Mouse (Mus musculus) fibroblast of lung, adult 2 months (primary cell): ENCODE measurements around the gene Por.

Source experiments
- DNase-seq: peaks from one replicate; pipeline ENCODE4 v3.0.0-alpha.2; 2011; ENCODE audit warnings: low read depth

The Por gene

DNA sequence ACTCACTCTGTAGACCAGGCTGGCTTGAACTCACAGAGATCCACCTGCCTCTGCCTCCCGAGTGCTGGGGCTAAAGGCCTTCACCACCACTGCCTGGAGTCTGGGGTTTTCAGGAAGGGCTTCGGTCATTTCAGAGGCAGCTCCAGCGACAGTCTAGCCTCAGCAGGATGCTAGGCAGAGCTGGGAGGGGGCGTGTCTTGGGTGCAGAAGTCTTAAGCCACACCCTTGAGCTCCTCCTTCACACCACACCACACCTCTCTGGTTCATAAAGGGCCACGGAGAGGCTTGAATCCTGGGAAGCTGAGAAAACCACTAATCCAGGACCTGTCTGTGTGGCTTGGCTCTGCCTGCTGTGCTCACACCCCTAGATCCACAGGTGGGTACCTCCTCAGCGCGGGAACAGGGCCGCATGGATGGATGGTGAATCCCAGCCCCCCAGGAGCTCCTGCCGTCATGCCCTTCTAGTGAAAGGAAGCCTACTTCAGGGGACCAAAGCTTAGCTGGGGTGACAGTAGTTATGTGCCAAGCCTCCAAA, at the start of gene Por:
Gene Por, plus strand, starts transcription at position 293 of the 535 bp plus-strand sequence.
- no peak for DNase-seq

DNA sequence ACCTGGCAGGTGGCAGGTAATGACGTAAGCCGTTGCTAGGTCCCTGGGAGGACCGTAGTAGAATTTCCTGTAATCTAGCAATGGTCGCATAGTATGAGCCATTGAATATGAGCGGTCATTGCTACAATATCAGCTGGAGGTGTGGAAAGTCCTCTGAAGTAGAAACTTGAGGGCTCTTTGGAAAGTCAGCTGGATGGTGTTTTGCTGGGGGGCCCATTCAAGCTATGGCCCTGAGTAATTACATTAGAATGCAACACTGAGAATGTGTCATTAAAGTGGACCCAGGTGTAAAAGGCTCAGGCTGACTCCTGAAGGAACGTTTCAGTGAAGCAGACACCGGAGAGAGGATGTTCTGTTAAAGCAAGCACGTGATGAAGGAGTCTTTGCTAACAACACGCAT, 49.3 kb upstream of the Por start:
- DNase-seq = no peak

DNA sequence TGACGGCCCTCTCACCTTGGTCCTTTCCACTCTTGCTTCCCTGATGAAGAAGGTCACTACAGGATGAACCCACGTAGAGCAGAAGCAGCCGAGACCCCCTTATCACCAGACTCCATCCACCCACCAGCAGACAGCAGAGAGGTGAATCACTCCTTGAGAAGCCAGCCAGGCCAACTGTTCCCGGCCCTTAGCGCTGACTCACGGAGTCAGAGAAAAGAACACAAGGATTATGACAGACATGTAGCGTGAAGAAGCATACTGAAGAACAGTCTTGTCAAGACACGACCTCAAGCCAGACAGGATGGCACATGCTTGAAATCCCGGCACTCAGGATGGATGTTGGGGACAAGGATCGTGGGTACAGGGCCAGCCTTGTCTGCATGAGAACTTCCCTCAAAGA, 48.1 kb upstream of the Por start:
- peak; percentile 61 for DNase-seq

DNA sequence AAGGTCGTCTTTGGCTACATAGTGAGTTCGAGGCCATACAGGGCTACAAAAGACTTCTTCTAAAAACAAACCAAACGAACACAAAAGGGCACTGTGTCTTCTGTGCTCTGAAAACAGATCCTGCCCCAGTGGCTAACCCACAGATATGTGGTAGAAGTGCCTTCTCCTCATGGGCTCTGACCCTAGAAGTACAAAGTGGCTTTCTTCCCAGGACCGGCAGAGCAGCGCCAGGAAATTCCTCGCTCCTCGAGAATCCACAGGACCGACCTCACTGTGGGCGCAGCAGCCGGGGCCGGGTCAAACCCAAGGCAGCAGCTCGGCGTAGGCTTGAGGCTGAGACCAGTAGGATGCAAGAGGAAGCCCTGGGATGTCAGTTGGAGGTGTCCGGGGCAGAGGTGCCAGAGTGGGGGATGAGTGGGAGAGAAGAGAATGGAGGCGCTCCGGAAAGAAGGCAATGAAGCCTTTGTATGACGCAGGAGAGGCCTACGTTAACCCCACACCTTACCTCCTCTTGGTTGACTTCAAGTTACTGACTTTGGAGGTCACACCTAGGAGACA, 46.7 kb upstream of the Por start:
- DNase-seq = peak; percentile 67

DNA sequence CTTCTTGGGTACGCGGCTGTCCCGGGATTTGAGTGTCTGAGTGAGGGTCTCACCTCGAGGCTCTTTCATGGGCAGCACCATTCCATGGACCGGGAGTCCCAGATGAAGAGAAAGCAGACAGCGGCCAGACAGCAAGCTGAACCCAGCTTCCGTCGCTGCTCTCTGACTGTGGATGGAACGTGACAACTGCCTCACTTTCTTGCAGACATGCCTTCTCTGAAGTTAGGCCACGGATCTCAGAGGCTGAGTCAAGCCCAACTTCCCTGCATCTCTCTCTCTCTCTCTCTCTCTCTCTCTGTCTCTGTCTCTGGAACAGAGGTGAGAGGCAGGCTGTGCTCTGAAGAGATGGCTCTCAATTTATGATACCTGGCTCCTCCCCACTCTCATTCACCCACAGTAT, 40.9 kb upstream of the Por start:
- DNase-seq = no peak

DNA sequence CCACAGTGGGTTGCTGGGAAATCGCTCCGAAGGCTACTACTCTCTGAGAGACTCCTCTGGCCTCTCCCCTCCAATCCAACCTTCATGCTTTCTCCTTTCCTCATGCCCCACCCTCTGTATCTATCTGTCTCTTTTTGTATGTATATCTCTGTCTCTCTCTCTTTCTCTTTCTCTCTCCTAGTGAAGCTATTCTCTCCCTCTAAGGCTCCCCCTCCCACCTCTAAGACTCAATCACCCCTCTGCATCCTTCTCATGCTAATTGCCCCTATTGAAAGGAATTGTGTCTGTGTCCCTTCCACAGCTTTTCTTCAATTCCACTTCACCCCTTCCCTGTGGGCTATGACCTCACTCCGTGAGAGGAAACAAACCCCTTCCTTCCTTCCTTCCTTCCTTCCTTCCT, 40.4 kb upstream of the Por start:
- DNase-seq = no peak

DNA sequence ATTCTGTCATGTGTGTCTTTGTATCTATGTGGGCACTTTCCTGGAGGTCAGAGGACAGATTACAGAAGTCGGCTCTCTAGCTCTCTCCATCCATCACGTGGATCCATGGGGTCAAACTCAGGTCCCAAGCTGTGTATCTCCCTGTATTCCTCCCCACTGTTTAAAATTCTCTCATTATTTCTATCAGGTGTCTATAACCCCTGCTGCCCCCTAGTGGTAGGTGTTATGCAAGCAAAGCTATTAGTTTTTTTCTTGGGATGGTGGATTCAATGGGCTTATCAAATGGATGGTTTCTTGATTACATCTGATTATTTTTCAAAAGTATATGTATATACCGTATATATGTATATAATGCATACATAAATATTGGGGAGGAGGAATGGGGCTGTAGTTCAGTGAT, 39.2 kb upstream of the Por start:
- DNase-seq = peak; percentile 20

DNA sequence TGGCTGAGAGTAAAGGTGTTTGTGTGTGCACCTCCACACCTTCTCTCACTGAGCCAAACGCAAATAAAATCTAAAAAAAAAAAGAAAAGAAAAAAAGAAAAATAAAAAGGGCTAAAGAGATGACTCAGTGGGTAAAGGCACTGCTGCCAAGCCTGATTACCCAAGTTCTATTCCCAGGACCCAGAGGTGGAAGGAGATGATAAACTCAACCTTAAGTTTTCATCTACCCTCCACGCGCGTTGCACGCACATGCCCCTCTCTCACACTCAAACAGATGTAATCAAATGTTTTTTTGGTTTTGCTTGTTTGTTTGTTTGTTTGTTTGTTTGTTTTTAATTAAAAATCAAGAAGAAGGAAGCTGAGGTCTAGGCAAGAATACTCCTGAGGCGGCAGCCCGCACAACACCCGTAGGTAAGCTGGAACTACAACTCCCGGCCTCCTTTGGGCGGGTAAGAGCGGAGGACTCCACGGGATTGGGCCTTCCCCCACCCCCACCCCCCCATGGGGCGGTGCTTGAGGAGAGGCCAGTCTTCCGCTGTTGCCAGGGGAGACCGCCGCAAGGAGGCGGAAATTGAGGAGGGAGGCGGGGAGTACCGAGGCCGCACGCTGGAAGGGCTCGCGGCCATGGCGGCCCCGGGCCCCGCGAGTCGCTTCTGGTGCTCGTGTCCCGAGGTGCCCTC, 37.6 kb upstream of the Por start, which contains the start of gene Rhbdd2:
Gene Rhbdd2, plus strand, starts transcription at position 502 of the 680 bp plus-strand sequence.
- peak; percentile 90 for DNase-seq

DNA sequence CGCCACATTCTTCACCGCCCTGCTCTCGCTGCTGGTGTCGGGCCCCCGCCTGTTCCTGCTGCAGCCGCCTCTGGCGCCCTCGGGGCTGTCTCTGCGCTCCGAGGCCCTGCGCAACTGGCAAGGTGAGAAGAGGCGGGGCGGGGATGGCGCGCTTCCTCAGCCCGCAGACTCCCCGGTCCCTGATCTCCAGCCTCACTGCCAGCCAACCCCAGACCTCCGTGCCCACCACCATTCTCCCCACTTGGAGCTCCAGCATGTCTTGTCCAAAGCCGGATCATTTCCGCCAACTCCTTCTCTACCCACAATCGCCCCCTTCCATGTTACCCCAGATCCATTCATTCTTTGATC, 37.1 kb upstream of the Por start:
- DNase-seq = no peak

DNA sequence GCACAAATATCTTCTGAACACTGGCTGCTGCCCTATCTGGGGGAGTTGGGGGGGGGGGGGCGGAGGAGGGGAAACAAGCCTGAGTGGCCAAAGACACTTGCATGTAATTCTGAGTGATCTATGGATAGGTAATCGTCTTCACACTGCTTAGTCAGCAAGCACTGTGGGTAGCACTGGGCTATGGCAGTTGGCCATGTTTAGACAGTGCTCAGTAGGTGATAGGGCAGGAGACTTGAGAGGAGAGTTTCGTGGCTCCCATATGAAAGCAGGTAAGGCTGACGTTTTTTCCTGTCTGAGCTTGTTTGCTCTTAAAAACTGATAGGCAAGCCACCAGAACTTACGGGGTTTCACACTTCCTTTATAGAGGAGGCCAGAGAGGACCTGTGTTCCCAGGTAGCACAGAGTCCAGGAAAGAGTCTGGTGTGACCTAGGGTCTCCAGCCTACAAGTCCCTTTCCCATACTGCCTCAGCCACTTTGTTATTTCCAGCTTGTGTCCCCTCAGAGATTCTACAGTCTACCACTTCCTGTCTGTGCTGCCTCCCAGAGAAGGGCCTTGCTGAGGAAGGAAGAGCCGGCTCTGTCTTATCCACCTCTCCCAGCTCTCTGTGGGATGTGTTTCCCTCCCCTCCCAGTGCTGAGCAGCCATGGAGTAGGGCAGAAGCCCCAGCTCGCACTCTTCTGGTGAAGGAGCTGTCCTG, 29.9 kb upstream of the Por start:
- DNase-seq = no peak

DNA sequence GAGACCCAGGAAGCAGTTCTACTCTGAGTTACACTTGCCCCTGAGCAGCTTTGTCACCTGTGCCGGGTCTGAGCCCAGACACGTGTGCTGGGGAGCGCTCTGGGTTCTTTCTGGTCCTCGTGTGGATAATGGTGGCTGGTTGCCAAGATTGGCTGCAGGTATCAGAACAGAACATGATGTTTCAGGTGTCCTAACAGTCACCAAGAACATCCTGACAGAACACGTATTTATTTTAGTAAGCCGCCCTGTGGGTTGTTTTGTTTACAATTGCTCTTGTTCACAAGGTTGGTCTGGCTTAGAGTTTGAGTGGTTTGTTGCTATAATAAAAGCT, 29.4 kb upstream of the Por start:
- no peak for DNase-seq

DNA sequence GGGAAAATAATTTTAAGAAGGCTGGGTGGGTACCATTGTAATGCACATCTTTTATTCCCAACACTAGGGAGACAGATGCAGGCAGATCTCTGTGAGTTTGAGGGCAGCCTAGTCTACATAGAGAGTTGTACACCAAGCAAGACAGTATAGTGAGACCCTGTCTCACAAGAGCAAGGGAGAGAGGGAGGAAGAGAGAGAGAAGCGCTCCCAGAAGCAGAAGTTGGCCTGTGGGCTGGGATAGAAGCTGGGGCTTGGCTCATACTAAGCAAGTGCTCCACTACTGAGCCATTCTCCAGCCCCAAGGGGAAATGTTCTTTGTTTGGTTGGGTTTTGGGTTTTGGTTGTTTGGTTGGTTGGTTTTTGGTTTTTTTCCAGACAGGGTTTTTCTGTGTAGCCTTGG, 28.8 kb upstream of the Por start:
- DNase-seq = no peak

DNA sequence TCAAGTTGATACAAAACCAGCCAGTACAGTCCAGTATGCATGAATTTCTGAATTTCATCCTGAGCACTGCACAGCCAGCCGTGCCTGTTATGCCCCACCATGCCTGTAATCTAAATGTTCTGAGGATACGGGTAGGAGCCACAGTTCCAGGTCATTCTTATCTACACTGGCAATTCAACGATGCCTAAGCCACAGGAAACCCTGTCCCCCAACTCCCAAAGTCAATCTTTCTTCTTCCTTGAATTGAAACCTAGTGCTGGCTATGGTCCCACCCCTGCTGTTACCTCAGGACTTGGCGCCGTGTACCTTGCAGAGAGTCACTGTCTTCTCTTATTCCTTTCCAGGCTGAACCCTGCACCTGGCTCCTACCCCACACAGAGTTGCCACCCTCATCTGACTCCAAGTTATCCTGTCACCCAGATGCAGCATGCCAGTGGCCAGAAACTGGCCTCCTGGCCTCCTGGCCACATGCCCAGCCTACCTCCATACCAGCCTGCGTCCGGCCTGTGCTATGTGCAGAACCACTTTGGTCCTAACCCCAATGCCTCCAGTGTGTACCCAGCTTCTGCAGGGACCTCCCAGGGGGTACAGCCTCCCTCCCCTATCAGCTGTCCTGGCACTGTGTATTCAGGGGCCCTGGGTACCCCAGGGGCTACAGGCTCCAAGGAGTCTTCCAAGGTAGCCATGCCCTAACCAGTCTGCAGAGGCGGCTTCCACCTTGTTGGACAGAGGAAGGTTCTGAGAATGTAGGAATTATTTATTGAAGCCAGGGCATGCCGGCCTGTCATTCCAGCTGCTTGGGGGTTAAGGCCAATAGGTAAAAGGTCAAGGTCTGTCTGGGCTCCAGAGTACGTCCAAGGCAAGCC, 26.9 kb upstream of the Por start:
- DNase-seq = no peak

DNA sequence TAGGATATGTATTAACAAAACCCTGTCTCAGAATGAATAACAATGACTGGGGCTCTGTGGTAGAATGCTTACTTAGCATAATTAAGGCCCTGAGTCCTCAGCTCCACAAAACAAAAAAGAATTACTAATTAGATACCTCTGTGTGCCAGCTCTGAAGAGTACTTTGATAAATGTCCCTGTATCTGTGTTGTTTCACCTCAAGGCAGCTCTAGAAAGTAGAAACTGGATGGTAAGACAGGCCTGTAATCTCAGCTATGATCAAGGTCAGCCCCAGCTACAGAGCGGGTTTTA, 26.3 kb upstream of the Por start:
- DNase-seq = no peak

DNA sequence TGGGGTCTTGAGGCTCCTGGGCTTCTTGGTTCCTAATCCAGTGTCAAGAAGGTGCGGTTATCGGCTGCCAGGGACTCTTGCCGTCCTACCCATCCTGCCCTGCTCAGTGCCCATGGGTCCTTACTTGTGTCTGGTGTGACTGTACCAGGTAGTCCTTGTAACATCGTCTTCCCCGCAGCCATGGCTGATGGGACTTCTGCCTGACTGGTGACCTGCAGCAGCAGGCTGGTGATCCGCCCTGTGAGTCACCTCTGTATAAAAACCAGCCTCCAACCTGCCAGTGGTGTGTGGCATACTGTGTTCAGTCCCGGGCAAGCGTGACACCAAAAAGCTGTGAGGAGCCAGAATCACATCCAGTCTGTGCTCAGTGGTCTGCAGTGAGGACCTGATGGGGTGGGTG, 26.0 kb upstream of the Por start:
- DNase-seq = no peak

DNA sequence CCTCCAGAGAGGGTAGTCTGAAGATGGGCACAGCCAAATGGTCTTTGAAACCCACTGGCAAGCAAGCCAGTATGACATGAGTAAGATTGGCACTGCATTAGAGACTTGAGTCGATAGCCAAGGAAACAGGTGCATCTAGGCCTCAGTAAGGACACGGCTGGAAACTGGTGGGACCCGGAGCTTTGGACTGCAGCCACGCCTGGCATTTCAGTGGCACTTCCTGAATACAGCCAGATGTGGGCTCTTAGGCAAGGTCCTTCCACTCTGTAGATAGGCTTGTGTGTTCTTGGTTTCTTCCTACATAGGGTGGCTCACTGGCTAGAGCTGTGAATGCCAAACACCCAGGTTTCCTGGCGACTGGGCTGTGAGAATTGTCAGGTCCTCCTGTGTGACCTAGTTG, 24.5 kb upstream of the Por start:
- no peak for DNase-seq

DNA sequence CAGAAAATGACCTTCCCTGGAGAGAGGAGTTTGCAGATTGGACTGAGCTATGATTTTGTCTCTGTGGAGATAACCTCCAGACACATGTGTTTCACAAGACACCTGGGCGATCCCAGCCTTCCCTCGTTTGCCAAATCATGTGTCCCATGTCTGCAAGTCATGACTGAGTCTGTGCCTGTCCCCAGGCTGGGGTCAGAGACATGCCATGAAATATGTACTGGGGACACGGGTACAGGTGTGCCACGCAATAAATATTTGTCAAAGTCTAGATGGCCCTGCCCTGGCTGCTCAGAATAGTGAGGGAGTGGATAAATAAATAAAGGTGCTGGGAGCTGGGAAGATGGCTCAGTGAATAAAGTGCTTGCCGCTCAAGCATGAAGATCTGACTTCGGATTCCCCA, 23.8 kb upstream of the Por start:
- DNase-seq = no peak

DNA sequence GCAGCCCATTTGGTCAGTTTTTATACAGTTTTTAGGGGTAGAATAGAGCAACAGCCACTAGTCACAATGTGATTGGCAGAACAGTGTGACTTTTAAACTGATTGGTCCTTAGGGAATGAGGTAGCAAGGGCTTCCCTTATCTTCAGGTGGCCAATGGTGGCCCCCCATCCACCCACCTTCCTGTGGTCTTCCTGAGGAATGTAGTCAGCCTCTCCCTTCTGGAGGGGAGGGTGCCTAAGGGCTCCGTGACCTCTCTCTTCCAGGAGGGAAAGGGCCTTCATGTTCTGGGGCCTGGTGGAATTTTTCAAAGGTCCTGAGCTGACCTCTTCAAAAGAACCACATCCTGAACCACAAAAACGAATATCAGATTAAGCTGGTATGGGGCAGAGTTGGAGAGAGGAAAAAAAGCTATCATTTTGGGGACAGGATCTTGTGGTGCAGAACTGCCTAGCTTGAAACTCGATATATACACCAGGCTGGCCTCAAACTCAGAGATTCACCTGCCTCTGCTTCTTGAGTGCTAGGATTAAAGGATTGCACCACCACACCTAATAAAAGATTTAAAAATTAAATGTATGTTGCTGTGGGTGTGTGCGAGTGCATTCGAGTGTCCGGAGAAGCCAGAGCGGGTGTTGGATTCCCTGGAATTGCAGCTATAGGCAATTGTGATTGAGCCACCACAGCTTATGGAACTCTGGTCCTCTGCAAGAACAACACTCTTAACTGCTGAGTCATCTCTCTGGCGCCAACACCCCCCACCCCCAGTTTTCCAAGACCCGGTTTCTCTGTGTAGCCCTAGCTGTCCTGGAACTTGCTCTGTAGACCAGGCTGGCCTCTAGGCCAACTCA, 21.1 kb upstream of the Por start:
- DNase-seq = no peak

DNA sequence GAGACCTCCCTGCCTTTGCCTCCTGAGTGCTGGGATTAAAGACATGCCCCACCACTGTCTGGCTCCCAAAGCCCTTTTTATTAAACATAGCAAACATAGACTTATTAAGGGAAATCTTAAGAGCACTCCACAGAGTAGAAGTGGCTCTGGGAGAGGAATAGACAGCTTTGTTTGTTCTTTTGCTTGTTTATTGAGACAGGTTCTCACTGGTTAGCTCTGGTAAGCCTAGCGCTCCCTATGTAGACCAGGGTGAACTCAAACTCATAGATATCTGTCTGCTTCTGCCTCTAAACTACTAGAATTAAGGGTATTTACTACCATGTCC, 20.6 kb upstream of the Por start:
- no peak for DNase-seq

DNA sequence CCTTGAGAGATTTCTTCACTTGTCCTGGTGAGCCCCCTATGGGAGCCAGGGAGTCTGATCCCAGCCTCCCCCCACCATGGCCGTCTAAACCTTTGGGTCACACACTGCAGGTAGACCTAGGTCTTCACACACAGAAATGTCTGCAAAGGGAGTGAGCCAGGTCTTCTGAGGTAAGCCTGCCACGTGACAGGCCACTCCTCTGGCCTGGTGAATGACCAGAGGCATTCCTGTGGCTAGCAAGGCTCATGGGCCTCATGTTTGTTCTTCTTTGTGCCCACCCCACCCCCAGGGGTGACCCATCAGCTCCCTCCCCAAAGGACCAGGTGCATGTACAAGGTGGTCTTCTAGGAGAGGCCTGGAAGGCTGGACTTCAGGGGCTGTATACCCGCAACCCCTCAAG, 18.3 kb upstream of the Por start:
- no peak for DNase-seq

DNA sequence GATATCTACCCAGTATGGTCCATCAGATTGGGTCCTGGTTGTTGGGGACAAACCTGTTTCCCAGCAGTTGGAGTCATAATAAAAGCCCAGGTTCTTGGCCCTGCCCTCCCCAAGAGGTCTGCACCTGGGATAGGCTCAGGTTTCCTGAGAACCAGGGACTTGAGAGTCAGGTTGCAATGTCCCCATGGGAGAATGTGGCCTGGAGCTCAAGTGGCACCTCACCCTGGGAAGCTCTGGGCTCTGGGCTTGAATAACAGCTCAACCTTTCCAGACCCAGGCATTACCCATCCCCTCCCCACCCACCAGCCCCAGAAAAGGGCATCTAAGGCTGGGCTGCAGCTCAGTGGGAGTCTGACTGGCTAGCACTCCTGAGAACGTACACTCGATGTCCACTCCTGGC, 16.6 kb upstream of the Por start:
- no peak for DNase-seq

DNA sequence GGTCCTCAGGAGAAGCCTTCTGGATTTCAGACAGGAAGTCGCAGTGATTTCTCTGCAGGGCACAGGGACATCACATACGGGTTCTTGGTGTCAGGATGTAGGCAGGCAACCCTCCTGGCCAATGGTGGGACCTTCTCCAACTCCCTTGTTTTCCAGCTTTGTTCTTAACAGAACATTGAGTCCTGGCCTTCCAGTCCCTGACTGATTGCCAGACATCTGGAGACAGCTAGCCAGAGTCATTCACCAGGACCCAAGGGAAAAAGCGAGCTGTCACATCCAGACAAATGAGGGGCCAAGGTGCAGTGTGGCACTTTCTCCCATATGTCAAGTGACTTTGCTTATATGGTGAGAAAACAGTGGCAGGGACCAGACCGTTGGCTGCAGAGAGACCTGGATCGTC, 13.8 kb upstream of the Por start:
- DNase-seq = no peak
